Mouse (Mus musculus) cerebellum, postnatal 25 days (tissue): ENCODE data around the gene Gm10277.
"Not testable (repeated sequence)": the region's sequence is repeated elsewhere in the genome, so short reads cannot be mapped to it uniquely, and the experiment has no call there.

Source experiments
- DNase-seq, 2 experiments: peaks; one replicate each; pipeline ENCODE4 v3.0.0; 2021; ENCODE audit warnings: mixed read lengths in 2 of 2

The Gm10277 gene

DNA sequence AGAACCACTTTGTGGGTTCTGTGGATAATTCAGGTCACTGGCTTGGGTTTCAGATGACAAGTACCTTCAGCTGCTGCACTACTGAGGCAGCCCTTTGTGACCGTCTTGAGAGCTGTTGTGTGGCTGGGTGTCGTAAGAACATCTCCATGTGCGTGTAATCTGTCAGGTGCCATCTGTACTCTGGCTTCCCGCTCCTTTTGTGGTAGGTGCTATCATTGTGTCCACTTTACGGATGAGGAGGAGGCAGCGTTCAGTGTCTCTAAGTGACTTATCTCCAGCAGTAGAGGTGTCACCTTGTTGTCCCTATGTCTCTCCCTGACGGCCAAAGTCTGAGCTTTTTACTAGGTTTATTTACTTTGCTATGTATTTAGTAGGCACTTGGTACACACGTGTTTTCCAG is 17.2 kb downstream of the Gm10277 start:
- no peak for DNase-seq

DNA sequence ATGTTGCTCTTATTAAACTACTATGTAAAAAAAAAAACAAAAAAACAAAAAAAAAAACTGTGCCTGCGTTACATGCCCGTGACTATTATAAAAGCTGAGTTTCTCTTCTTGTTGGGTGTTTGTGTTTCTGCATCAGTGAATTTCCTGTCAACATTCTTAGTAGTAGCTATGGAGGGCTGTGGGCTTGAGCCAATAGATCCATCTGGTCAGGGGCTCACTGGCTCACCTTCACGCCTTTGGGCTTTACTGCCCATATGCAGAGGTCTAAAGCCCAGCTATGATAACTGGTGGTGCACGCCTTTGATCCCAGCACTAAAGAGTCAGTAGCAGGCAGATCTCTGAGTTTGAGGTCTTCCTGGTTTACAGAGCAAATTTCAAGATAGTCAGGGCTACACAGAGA is 18.1 kb downstream of the Gm10277 start:
- DNase-seq: no peak

DNA sequence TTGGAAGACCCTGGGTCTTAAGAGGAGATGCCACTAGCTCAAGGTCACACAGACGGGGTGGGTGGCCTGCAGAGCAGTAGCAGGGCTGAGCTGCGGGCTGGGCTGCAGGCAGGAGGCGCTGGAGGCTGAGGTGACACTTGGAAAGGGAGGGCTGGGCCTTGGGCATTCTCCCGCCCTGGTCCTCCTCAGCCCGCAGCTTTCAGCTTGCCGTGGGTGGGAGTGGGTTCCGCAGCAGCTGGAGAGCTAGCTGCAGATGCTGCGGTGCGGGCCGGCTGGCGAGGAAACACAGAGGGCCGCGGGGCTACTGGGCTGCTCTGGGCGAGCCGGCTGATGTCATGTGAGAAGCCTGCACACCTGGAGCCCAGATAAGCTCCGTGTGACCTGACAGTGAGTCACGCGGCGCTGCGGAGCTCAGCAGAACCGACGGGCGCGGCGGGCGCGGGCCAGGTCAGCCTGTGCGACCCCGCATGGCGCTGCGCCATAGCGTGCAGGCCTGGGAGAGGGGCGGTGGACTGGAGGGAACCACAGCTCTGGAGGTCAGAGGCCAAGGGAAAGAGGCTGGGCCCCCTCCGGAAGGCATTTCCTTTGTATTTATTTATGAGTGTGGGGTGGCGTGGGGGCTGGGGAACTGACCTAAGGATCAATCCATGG is 21.1 kb downstream of the Gm10277 start:
- DNase-seq: peak; percentile 41 to 65

DNA sequence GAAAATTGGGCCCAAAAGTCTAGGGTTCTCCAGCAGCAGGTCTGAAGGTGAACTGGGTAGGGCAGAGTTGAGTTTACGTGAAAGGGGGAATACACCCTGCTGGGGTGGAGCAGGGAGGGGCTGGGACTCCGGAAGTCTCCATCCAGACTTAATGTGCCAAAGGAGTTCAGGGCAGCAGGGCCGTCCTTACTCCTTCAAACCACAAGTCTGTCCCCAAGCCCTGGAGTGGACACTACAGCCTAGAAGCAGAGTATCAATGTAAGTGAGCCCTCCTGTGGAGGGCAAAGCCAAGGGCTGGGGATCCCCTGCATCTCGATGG is 22.1 kb downstream of the Gm10277 start:
- no peak for DNase-seq

DNA sequence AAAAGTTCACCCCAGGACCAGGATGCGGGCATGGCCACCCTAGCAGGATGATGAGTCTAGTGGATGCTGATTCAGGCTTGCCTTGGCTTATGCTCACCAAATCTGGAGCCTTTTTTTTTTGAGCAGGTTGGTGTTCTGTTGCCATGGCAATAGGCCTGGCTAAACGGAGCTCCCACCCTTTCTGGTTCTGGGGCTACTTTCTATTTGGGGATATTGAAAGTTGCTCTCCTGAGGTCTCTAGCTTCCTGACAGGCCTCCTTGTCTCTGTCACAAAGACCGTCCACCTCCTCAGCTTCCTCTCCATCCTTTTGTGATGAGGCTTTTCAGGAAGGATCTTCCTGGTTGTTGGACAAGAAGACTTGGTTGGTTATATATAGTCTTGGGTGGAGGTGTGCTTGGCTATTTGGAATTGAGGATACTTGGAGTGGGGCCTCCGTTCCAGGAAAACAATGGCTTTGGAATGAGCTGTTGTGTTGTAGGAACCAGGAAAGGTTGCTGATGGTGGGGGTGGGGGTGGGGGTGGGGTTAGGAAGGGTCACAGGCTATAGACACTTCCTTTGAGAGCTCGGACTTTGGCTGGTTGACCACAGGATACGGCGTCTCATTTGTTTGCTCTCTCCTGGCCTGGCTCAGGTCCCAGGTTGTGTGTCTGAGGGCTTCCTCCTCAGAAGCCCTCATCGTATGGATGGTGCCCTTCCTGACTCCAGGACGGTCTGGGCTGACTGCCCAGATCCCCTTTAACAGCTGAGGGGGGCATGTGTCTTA is 22.7 kb downstream of the Gm10277 start:
- DNase-seq: peak; percentile 30 to 32

DNA sequence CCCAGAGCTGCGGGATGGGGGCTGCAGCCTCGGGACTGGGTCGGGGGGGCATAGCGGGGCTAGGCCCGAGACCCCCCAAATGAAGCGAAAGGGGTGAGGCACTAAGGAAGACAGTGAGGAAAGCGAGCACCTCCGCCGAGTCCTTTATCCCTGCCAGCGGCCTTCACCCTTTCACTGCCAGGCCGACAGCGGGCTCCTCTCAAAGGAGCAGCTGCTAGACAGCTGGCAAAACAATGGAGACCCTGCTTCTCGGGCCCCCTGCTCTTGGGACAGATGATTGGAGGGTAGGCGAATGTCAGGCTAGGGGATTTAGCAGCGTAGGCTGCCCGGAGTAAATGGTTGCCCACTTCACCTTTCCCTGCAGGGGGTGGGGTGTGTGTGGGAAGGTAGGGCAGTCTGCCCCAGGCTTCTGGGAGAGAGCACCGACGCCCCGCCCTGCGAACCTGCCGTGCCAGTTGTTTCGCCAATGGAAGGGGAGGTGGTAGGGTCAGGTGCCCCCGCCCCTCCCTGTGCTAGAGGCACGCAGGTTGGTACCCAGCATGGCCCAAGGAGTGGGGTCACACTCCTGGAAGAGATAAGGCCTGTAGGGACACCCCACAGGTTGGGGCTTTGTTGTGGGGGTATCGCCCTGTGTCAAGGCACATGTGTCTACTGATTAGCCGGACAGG is 23.7 kb downstream of the Gm10277 start:
- DNase-seq: peak; percentile 62 to 65

DNA sequence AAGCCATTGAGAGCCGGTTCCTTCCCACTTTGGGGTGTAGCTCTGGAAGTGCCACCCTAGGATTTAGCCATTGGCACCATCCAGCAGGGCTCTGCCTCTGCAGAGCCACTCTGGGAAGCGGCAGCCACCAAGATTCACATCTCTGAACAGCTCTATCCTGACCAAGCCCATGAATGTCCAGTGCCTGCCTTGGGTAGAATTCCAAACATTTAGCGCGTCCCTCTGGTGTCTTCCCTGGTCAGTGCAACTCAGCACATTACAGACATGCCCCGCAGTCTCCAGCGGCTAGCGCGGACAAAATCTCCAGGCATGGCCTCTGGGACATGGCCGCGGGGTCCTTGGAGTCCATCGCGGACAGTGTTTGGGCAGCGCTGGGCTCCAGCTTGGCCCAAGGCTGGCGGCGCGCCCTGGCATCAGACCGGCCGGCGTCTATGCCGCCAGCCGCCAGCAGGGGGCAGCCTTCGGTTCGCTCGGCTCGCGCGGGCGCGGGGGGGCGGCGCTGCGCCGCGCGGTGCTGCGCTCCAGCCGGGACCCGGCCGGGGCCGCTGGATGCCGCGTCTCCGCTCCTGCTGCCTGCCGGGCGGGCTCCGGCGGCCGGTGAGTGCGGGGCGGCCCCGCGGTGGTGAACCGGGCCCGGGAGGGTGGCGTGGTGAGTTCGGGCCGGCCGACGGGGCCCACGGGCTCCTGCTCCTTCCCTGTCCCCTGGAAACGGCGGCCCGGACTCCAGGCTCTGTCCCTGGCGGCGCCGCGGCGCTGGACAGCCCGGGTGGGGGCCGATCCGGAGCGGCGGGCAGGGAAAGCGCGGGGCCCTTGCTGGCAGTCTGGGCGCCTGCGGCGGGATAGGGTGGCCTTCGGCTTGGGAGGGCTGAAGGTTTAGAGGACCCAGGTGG is 24.5 kb downstream of the Gm10277 start, which contains the start of gene Myo18a:
Gene Myo18a, plus strand, starts transcription at position 464 of the 890 bp plus-strand sequence.
- peak; percentile 95 to 98 for DNase-seq

DNA sequence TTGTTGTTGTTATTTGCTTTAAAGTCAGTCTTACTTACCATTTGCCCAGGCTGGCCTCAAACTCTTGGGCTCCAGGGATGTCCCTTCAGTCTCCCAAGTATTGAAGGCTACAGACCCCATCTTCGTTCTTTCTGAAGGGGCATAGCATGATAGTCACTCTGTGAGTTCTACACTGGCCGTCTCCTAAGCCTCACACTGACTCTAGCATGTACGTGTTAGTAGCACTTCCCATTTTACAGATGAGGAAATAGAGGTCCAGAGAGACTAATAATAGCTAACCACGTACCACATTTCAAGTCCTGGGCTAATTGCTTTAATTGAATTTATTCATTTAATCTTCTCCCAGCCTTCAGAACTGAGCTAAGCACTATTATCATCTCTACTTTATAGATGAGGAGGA is 27.5 kb downstream of the Gm10277 start:
- no peak for DNase-seq

DNA sequence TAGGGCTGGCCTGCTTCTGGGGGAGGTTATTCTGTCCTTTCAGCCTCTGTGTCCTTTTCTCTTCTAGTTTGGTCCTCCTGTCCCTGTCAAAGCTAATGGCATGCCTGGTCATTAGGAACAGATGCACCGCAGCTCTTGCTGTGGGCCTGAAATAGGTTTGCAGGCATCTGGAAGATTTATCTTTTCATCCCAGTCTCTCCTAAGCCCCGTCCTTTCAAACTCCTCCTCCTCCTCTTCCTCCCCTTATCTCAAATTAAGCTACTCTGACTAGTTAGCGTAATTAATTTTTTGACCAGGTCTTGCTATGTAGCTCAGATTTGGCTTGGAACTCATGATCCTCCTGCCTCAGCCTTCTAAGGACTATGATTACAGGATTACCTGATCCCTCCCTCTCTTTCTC is 34.1 kb downstream of the Gm10277 start:
- no peak for DNase-seq

DNA sequence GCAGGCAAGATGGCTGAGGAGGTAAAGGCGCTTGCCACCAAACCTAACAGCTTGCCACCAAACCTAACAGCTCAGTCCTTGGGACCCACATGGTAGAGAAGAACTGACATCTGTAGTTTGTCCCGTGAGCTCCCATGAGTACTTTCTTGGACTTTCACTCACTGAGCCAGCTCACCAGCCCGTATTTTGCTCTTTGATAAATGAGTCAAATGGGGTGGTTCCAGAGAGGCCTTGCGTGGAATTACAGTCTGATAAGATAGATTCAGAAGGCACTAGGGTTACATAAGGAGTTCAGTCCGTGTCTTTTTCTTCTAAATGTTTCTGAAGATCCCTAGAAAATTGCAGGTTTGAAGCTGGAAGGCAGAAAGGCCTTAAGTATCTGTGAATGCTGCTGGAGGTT is 35.0 kb downstream of the Gm10277 start:
- no peak for DNase-seq

DNA sequence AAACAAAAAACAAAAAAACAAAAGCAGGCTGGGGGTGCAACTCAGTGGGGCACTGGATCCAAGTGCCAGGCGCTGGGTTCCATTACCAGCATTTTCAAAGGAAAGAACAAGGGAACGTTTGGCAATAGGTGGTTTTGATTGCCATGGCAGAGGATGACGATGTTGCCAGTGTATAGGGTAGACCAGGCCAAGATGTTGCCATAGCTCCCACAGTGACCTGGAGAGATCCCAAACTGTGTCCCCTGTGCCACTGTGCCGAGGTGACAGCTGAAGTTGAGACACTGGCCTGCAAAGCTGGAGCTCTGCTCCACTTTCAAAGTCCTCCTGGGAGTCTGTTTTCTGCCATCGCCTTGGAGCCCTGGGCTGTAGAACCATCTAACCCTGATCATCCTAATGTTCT is 38.6 kb downstream of the Gm10277 start:
- DNase-seq: no peak

DNA sequence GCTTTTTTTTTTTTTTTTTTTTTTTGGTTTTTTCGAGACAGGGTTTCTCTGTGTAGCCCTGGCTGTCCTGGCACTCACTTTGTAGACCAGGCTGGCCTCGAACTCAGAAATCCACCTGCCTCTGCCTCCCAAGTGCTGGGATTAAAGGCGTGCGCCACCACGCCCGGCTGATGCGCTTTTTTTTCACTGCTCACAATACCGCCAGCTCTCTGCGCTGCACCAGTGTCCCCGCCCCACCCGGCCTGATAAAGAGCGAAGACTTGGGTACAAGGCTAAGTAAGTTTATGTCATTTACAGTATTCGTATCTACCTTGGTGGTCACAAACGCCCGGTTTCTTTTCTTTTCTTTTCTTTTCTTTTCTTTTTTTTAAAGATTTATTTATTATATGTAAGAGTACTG is 40.4 kb downstream of the Gm10277 start:
- DNase-seq: not testable (repeated sequence)

DNA sequence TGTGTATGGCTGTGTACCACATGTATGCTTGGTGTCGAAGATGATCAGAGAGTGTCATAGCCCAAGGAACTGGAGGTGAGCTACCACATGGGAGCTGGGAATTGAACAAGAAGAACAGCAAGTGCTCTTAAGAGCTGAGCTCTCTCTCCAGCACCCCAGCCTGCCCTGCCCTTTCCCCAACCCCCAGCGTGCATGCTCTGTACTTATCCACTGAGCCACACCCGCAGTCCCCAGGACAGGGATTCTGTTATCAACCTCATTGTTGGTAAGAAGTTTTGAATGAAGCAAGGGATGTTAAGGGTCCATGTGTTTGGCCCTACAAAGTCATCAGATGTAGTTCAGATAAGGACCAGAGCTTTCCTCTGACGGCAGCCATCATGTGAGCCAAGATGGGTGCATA is 40.9 kb downstream of the Gm10277 start:
- no peak for DNase-seq

DNA sequence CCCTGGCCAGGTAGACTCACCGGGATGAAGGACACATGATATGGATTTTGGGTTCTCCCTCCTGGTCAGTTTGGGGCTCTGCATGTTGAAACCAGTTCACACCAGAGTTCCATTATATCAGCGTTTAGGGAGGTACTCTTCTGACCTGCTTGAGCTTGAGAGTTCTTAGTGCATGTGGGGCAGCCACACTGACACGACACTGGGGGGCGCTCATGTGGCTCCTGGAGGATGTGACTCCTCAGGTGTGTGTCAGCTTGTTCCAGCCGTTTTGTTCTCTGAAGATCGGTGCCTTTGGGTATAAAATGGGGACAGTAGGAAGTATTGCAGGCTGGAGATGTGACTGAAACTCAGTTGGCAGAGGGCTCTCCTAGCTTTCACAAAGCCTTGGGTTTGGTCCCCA is 43.6 kb downstream of the Gm10277 start:
- peak; percentile 35 to 74 for DNase-seq

DNA sequence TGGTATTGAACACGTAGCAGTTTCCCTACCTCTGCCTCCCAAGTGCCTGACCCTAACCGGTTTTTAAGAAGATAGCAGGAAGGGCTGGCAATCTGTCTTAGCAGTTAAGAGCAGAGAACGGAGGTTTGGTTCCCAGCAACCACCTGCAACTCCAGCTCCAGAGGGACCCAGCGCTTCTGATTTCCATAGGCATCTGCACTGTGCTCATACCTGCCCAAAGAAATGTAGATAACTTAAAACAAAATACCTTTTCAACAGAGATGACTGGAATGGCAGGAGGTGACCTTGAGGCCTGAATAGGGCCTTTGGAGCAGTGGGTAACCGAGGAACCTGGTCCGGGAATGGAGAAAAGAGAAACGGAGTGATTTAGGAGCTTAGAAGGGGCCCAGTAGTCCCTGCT is 49.0 kb downstream of the Gm10277 start:
- no peak for DNase-seq

DNA sequence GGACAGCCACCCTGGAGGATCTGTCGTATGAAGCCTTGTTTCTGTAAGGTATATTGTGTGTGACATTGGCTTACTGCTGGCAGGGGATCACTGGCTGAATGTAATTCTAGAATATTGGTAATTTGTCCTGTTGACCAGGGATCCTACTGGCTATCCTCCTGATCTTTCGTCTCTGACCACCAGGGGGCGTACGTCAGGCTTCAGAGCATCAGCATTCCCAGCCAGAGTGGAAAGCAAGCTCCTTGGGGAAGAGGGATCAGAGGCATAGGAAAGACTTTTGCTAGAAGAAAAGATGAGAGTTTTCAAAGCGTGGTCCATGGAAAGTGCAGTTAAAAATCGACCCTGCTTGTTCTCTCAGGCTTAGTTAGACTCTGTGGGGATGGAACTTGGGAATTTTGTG is 50.3 kb downstream of the Gm10277 start:
- peak; percentile 87 to 94 for DNase-seq
